ENCODE assay signal across 21 mouse cellular contexts in the genomic region with DNA sequence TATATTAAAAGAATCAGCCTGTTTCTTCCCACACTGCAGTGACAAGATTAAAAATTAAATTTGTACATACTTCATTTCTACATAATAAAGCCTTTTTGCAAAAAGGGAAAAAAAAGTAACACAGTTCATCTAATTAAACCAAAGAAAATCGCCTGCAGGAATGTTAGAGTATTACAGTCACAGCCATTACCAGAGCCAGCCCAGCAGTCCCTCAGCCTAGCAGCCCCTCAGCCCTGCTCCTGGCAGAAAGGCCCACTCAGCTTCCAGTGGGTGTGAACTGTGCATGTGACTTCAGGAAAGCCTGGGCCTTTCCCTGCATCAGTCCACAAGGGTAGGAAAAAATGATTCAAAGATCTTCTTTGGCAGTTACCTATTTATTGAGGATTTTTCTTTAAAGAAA.
A peak's percentile ranks its signal among the peaks of the same experiment; 100 is the strongest.
DNase-seq lines count a peak whose midpoint lies in the region; ATAC-seq lines count a peak whose summit lies in the region.
"Had no signal": no experiment of that assay in that cellular context is flagged by ENCODE, and none has a peak within 500 bp of the region (broad histone marks: within the 10 kb centered on the region; RNA-seq: fewer than 3 reads in every experiment).

No protein-coding gene starts in this region.

- no peak for ATAC-seq in hindbrain, embryonic 11.5 days (ENCODE audit: low FRiP score)
- ATAC-seq in hindbrain, embryonic 12.5 days (ENCODE audit: low FRiP score), result no peak
- ATAC-seq in limb, embryonic 11.5 days (ENCODE audit: insufficient number of reproducible peaks, low FRiP score, low TSS enrichment, low read depth), result no peak
- ATAC-seq in embryonic facial prominence, embryonic 11.5 days (replicated peaks; ENCODE audit: insufficient number of reproducible peaks, low FRiP score, low TSS enrichment, low read depth), result 0 out of 2 replicates have a peak, but pooled peaks have one; percentile 73
- ATAC-seq: inflammation-experienced regulatory T-cells, adult 6 months; Patski had no signal

- peak; percentile 17 to 24 for DNase-seq in cerebellum, postnatal 10 days
- no peak for DNase-seq in cerebellum, adult 8-10 months
- peak; percentile 13 for DNase-seq in hindbrain, embryonic 11.5 days (ENCODE audit: low spot score)
- peak; percentile 39 for DNase-seq in limb, embryonic 11.5 days (ENCODE audit: low spot score)
- no peak for DNase-seq in limb, embryonic 10.5 days (ENCODE audit: low spot score)
- DNase-seq in embryonic facial prominence, embryonic 11.5 days (ENCODE audit: low spot score), result peak; percentile 29
- DNase-seq in heart, adult 8-10 months (ENCODE audit: low spot score), result no peak
- DNase-seq: adrenal gland, postnatal 36 days; cerebellum, adult 11 months; gastrocnemius, adult 2 months; heart, postnatal 10 days; kidney, adult 2 months; kidney, postnatal 10 days; lung, postnatal 4 days; thymus, postnatal 14 days had no signal

- H3K36me3 ChIP-seq in hindbrain, embryonic 11.5 days (ENCODE audit: control insufficient read depth, insufficient read depth, low read length), result no peaks in the 10 kb centered on the region
- no peaks in the 10 kb centered on the region for H3K36me3 ChIP-seq in hindbrain, embryonic 12.5 days
- no peaks in the 10 kb centered on the region for H3K36me3 ChIP-seq in limb, embryonic 11.5 days (ENCODE audit: control insufficient read depth, insufficient read depth, low read length)
- no peaks in the 10 kb centered on the region for H3K36me3 ChIP-seq in limb, embryonic 10.5 days
- no peaks in the 10 kb centered on the region for H3K36me3 ChIP-seq in embryonic facial prominence, embryonic 11.5 days (replicated peaks; ENCODE audit: control insufficient read depth, insufficient read depth, low read depth, low read length)
- H3K36me3 ChIP-seq: G1E; heart, embryonic 12.5 days; hindbrain, embryonic 10.5 days had no signal

- H3K9ac ChIP-seq in hindbrain, embryonic 11.5 days (ENCODE audit: low read depth, low read length), result no peak overlapping the region
- no peak overlapping the region for H3K9ac ChIP-seq in hindbrain, embryonic 12.5 days
- no peak overlapping the region for H3K9ac ChIP-seq in limb, embryonic 11.5 days (ENCODE audit: low read length)
- no peak overlapping the region for H3K9ac ChIP-seq in embryonic facial prominence, embryonic 11.5 days (replicated peaks; ENCODE audit: low read length)
- H3K9ac ChIP-seq: heart, embryonic 12.5 days had no signal

- H3K27ac ChIP-seq in hindbrain, embryonic 11.5 days (ENCODE audit: low read depth, low read length), result no peak overlapping the region
- no peak overlapping the region for H3K27ac ChIP-seq in hindbrain, embryonic 12.5 days
- no peak overlapping the region for H3K27ac ChIP-seq in limb, embryonic 11.5 days (replicated peaks; ENCODE audit: low read depth, low read length)
- no peak overlapping the region for H3K27ac ChIP-seq in limb, embryonic 10.5 days
- no peak overlapping the region for H3K27ac ChIP-seq in embryonic facial prominence, embryonic 11.5 days (replicated peaks; ENCODE audit: low read depth, low read length)
- H3K27ac ChIP-seq: gastrocnemius, adult 2 months; hindbrain, embryonic 10.5 days had no signal

- H3K9me3 ChIP-seq in hindbrain, embryonic 11.5 days (ENCODE audit: control insufficient read depth, low read length), result no peaks in the 10 kb centered on the region
- peaks cover 5% of the 10 kb centered on the region for H3K9me3 ChIP-seq in hindbrain, embryonic 12.5 days (replicated peaks)
- no peaks in the 10 kb centered on the region for H3K9me3 ChIP-seq in limb, embryonic 11.5 days (ENCODE audit: control insufficient read depth, low read length)
- no peaks in the 10 kb centered on the region for H3K9me3 ChIP-seq in limb, embryonic 10.5 days (replicated peaks)
- no peaks in the 10 kb centered on the region for H3K9me3 ChIP-seq in embryonic facial prominence, embryonic 11.5 days (replicated peaks; ENCODE audit: control insufficient read depth, low read length)

- H3K4me3 ChIP-seq in hindbrain, embryonic 11.5 days (ENCODE audit: low read depth, low read length), result no peak overlapping the region
- H3K4me3 ChIP-seq in hindbrain, embryonic 12.5 days, result no peak overlapping the region
- H3K4me3 ChIP-seq in limb, embryonic 11.5 days (ENCODE audit: low read depth, low read length), result no peak overlapping the region
- H3K4me3 ChIP-seq in limb, embryonic 10.5 days, result no peak overlapping the region
- H3K4me3 ChIP-seq in embryonic facial prominence, embryonic 11.5 days (ENCODE audit: low read depth, low read length), result no peak overlapping the region
- H3K4me3 ChIP-seq: gastrocnemius, adult 2 months; heart, embryonic 12.5 days; hindbrain, embryonic 10.5 days had no signal

- no peak overlapping the region for H3K4me2 ChIP-seq in hindbrain, embryonic 11.5 days (replicated peaks; ENCODE audit: low read depth, low read length)
- no peak overlapping the region for H3K4me2 ChIP-seq in hindbrain, embryonic 12.5 days (replicated peaks)
- no peak overlapping the region for H3K4me2 ChIP-seq in limb, embryonic 11.5 days (ENCODE audit: low read depth, severe bottlenecking)
- H3K4me2 ChIP-seq in embryonic facial prominence, embryonic 11.5 days (ENCODE audit: low read depth, low read length), result no peak overlapping the region
- H3K4me2 ChIP-seq: heart, embryonic 12.5 days had no signal

- H3K27me3 ChIP-seq in hindbrain, embryonic 11.5 days (ENCODE audit: control insufficient read depth, insufficient read depth, low read length), result no peaks in the 10 kb centered on the region
- H3K27me3 ChIP-seq in hindbrain, embryonic 12.5 days, result no peaks in the 10 kb centered on the region
- H3K27me3 ChIP-seq in limb, embryonic 11.5 days (ENCODE audit: control insufficient read depth, insufficient read depth, low read length), result no peaks in the 10 kb centered on the region
- no peaks in the 10 kb centered on the region for H3K27me3 ChIP-seq in limb, embryonic 10.5 days (ENCODE audit: low read depth, poor library complexity, severe bottlenecking)
- H3K27me3 ChIP-seq in embryonic facial prominence, embryonic 11.5 days (ENCODE audit: control insufficient read depth, insufficient read depth, low read length), result no peaks in the 10 kb centered on the region
- H3K27me3 ChIP-seq: heart, embryonic 12.5 days; Patski had no signal

- WGBS in hindbrain, embryonic 11.5 days, result 33% methylated on average over 1 of the region's 1 CpGs
- whole genome bisulfite sequencing in hindbrain, embryonic 12.5 days, result 31% methylated on average over 1 of the region's 1 CpGs
- WGBS in limb, embryonic 11.5 days, result 29% methylated on average over 1 of the region's 1 CpGs
- 38% methylated on average over 1 of the region's 1 CpGs for WGBS in limb, embryonic 10.5 days
- 26% methylated on average over 1 of the region's 1 CpGs for WGBS in embryonic facial prominence, embryonic 11.5 days

- H3K4me1 ChIP-seq in hindbrain, embryonic 11.5 days (replicated peaks; ENCODE audit: control insufficient read depth, insufficient read depth, low read length), result no peaks in the 10 kb centered on the region
- H3K4me1 ChIP-seq in hindbrain, embryonic 12.5 days, result no peaks in the 10 kb centered on the region
- H3K4me1 ChIP-seq in limb, embryonic 11.5 days (ENCODE audit: control insufficient read depth, insufficient read depth, low read length), result no peaks in the 10 kb centered on the region
- no peaks in the 10 kb centered on the region for H3K4me1 ChIP-seq in limb, embryonic 10.5 days
- no peaks in the 10 kb centered on the region for H3K4me1 ChIP-seq in embryonic facial prominence, embryonic 11.5 days (ENCODE audit: control insufficient read depth, insufficient read depth, low read length)
- H3K4me1 ChIP-seq: heart, embryonic 12.5 days; hindbrain, embryonic 10.5 days had no signal

Comparison
In these comparisons a context has a peak if more than half of its experiments do, and no peak if none do; other contexts are left out.
1. DNase-seq: peak in cerebellum, postnatal 10 days (2 of 2), hindbrain, embryonic 11.5 days (single experiment), limb, embryonic 11.5 days (single experiment) and embryonic facial prominence, embryonic 11.5 days (single experiment); none in cerebellum, adult 8-10 months (single experiment), limb, embryonic 10.5 days (single experiment) and heart, adult 8-10 months (single experiment).